Mouse (Mus musculus) megakaryocyte, embryonic 14.5 days (primary cell): ENCODE data around the gene Cnbd2.

ENCODE experiments used
- FLI1 ChIP-seq: IDR thresholded peaks from 2 replicates; pipeline ENCODE4 v1.6.1; 2012; ENCODE audit warnings: low read length, inconsistent platforms, mixed read lengths
- GATA1 ChIP-seq: IDR thresholded peaks from 3 replicates; pipeline ENCODE4 v1.6.1; 2012; ENCODE audit warnings: mixed read lengths, low read length, inconsistent platforms, borderline replicate concordance

GRCm38 (mm10) chr2:156352413-156353165, 40.5 kb downstream of the Cnbd2 start:
- TF ChIP-seq GATA1 = no peak
- TF ChIP-seq FLI1 = no peak
